Mouse (Mus musculus) c-Kit-positive CD71-negative TER-119-negative erythroid progenitor cells, embryonic 14.5 days (primary cell): ENCODE measurements around the gene Rbfox3.

Experiments used
- DNase-seq: peaks from one replicate; pipeline ENCODE4 v3.0.0-alpha.2; 2013; ENCODE audit warnings: low read depth

Rbfox3 gene

DNA sequence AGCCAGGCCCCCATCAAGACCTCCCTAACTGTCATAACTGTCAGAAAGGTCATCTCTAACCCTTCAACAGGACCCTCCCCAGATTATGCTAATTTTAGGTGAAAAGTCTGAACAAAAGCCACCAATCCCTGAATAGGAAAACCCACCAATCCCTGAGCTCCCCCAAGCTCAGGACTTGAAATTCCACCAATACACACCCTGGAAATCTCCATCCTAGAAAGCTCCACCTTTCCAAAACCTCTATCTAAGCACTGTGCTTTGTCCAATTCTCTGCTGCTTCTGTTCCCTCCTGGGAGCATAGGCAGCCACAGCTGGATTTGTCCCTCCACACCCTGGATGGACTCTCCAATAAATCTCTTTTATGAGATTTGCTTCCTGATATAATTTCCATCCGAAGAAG lies 438.2 kb downstream of the Rbfox3 start:
- no peak for DNase-seq

DNA sequence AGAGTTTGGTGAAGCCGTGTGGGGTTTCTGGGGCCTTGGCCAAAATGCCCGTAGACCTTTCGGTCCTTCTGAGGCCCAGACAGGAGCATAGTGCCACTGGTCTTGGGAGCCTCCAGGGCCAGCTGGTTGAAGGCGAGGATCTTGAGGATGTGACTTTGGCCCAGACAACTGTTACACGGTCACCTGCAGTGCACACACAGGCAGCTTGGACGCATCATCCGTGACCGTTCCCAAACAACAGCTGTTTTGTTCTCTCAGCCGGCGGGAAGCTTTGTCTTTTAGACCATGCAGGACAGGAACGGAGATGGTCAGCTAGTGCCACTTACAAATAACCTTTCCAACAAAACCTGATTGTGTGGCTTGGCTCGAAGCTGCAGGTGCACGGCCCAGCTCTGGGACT lies 439.7 kb downstream of the Rbfox3 start:
- no peak for DNase-seq

DNA sequence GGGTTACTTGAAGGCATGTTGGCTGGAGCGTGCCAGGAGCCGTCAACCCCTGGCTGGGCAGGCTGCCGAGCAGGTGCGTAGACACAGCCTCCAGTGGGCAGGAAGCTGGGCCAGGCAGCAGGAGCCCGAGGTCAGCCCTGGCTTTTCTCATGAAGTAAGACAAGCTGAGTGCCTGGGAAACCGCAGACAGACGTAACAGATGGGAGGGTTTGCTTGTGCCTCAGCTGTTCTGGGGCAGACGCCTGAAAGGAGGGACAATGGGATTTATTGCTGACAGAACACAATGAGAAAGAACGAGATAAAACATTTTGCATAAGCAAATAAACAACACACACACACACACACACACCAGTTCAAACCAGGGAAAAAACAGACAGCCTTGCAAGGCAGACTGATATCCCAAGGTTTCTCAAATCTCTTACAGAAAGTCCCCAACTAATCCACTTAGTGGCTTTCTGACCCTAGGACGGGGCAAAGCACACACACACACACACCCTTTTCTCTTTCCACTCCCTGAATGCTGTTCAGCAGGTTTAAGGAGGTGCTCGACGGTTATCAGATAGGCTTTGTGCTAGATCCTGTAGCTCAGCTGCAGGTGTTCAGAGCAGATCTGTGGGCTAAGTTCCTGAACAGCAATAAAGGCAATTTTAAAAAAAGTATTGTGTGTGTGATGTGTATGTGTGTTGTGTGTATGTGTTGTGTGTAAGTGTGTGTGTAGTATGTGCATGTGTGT lies 441.0 kb downstream of the Rbfox3 start:
- peak; percentile 57 for DNase-seq

DNA sequence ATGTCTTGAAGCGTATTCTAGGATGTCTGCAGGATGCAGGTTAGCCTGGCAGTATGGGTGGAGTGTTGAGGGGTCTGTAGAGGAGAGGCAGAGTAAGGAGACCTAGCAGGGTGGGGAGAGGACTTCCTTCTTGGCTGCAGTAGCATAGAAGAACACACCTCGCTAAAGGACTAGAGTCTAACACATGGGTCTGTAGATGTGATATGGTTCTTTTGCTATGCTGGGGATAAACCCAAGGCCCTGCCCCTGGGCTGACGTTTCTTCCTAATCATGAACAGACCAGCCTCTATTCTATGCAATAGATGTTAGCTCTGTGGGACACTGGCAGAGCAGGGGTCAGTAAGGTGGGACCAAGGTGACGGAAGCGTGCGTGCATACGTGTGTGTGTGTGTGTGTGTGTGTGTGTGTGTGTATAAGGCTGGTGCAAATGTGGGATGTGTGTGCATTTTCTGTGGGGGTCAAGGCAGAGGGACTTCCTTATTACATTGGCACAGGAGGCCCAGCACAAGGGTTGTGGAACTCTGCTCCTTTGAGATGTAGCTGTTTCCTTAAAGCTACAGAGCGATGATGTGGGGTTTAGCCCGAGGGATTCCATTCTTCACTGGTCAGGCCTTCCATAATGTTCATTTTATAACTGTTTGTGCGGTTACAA lies 441.8 kb downstream of the Rbfox3 start:
- DNase-seq = no peak

DNA sequence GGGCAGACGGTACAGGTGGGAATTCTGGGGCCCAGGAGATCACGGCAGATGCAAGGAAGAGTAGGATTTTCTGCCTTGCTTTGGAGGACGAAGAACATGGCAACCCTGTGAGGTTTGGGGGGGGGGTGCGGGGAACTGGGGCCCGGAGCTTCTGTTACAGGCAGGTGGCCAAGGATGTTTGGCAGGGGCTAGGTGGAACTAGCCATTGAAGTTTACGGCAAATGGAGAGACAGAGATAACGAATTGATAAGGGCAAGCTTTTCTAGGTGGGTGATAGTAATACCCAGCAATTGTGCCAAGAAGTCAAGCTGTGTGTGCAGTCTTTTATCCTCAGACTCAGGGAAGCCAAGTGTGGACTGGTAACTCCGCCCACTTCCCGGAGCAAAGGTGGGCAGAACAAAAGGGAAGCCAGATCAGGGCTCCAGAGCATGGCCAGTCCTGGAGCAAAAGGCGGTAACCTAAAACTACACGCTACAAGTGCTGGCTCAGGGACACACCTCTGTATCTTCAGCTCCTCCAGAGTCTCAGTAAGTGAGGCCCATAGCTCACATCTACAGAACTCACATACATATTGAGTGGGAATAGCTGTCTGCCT lies 443.9 kb downstream of the Rbfox3 start:
- DNase-seq = no peak

DNA sequence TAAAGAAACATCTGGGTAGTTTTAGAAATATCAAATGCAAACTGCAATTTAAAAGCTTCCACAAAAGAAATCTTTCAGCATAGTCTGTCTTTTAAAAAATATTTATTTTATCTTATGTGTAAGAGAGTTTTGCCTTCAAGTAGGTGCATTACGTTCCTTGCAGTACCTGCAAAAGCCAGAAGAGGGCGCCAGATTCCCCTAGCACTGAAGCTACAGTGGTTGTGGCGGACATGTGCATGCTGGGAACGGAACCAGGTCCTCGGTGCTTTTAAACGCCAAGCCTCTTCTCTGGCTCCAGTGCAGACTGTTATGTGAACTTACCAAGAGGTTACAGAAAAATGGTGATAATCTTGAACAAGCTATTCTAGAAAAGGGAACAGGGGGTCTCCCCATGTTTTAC lies 451.1 kb downstream of the Rbfox3 start:
- DNase-seq = no peak

DNA sequence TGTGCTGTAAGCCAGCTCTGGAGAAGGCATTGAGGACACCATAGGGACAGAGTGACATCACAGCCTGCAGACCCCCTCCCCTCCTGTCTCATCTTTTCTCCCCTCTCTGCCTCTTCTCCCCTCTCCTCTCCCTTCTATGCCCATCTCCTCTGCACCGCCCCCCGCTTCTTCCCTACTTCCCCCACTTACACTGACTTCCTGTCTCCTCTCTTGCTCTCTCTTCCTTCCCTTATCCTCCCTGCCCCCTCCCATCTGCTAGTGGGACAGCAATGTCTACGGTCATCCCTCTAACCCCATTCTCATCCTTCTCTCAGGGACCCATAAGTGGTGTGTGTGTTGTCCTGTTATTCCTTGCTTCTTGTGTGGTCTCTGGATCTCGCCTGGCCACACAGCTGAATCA lies 451.9 kb downstream of the Rbfox3 start:
- DNase-seq = no peak

DNA sequence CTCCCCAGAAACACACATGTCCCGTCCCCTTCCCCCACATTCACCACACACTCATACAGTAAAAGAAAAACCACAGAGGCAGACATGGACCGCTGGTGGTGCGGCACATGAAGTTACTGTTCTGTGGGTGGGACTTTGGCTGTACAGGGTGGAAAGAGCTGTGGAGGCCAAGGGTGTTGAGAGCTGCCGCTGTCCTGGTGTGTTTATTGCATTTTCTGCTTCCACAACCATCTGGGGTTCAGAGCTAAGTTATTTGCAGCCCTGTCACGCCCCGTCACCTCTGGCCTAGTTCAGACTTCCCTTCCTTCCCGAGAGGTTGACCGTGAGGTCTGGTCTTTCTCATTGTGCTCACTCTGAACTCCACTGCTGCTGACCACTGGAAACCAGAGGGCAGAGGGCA lies 452.3 kb downstream of the Rbfox3 start:
- DNase-seq = no peak

DNA sequence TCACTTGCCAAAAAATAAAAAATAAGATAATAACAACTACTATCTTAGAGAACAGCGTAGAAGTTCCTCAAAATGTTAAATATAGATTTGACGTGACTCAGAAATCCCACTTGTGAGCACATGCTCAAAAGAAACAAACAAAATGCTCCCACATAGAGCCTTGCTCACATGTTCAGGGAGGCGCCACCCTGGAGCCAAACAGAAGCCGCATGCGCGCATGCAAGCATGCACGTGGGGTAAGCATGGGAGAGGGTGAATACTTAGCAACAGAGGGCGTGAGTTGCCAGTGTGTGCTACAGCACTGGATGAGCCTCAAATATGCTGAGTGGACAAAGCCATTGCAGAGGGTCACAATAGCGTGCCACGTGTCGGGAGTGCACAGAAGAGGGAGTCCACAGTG lies 454.5 kb downstream of the Rbfox3 start:
- no peak for DNase-seq

DNA sequence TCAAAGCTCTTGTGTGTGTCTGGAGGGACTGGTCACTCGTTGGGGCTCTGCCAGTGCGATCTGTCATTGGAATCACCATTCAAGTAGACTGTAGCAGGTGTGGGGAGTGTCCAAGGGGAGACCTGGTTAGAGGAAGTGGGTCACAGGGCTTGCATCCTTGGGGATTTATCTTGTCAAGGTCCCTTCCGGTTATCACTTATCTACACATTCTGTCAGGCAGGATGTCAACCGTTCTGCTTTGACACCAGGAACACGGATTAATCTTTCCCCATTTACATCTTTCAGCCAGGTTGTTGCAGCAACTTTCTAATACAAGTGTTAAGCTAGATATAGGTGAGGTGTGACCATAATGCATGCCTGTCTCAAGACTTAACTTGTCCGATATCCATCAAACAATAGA lies 455.6 kb downstream of the Rbfox3 start:
- DNase-seq = no peak

DNA sequence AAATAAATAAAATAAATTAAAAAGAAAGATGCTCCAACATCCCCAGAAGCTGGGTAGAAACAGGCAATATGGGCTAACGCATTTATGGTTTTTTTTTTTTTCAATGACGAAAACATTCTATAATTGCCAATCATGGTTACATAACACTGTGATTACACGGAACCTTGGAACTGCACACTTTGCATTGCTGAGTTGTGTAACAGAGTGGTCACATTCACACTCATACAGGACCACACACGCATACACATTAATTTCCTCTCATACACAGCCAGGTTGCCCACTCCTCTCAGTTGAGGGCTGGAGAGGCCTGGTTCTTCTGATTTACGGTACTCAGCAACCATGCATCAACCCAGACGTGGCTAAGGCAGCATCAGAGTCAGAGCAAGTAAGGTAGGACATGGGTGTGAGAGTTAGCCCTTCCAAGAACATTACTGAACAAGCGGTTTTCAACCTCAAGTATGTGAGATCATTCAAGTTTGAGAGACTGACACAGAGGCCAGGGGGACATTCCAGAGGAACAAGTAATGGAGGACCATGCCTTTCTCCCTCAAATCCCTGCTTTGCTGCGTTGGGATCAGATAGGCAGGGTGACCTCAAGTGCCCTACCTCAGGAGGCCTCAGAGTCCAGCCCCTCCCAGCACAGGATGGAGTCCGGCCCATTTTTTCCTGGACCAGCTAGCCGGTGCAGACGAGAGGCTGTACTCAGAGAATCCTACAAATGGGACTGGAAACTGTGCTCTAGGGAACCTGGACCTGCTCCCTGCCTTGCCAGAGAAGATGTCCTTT lies 457.3 kb downstream of the Rbfox3 start:
- DNase-seq = no peak

DNA sequence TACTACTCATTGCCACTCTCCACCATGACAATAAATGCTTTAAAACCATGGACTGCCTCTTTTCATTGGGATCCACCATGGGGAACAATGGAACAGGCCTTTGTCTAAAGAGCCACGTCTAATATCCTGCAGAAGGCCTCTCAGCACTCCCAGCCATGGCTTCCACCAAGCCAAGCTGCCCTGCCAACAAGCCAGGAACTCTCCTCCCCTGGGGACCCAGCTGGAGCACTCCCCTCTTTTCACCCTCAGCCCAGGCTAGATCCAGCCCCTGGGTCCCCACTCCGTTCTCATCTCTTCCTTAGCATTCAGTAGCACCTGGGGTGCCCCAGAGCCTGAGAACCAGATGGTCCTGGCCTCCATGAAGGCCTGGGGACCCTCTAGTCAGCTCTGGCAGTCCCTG lies 458.4 kb downstream of the Rbfox3 start:
- no peak for DNase-seq

DNA sequence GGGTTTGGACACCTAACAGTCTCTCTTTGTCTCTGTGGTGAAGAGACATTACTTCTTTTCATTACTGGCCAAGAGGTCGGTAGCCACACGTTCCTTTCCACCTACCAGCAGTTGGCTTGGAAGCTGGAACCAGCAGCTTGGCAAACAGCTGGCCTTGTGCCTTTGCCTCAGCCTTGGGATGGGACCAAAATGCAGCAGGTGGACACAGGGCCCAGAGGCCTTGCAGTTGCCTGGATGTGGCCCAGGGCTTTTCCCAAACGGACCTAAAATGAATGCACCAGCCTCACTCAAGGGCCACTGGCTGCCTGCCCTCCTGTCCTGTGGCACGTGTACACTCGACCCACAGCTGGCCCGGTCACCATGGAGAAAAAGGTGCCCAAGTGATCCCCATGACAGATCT lies 460.2 kb downstream of the Rbfox3 start:
- no peak for DNase-seq

DNA sequence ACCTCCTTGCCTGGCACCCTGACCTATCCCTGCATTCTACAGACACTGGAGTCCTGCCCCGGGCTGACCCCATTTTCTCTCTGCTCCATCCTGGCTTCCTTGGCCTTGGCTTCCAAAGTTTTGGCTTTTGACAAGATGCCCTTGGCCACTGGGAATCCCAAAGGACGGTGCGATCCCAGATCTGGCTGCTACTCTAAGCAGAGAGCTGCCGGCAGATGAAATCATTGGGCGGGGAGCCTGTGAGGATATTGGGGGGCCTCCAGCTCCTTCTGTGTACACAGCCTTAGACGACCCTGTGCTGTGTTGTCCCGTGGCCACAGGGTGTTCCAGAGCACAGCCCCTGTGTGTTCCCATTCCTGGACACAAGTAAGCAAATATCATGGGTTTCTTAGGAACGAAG lies 463.0 kb downstream of the Rbfox3 start:
- DNase-seq = no peak

DNA sequence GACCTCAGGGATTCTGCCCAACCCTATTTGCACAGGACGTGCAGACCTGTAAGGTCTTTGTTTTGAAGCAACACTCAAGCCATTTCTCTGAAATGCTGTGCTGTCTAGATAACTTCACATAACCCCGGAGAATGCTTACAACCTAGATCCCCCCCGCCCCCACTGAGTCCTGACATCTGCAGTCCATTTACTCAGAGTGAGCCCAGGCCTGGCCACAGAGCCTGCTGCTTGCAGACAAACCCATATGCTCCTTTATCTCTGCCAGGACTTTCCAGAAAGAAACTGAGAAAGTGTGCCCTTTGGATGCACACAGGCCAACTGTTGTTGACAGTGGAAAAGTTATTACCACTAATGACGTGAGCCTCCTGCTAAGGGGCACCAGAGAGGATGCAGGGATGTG lies 464.1 kb downstream of the Rbfox3 start:
- no peak for DNase-seq

DNA sequence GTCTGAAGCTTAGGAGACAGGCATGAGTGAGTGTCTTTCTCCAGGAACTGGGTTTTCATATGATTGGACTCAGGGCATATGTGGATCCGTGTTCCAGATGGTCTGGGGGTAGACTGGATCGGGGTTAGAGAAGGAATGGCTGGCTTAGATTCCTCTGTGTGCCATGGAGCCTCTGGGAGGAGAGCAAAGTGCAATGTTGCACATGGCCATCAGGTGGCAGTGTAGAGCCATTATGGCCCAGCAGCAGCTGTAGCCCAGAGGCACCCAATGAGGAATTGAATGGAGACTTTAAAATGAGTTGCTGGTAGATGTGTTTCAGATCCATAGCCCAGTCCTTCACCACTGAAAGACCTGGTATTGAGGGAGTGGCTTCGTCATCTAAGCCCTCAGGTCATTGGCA lies 465.6 kb downstream of the Rbfox3 start:
- DNase-seq = peak; percentile 64

DNA sequence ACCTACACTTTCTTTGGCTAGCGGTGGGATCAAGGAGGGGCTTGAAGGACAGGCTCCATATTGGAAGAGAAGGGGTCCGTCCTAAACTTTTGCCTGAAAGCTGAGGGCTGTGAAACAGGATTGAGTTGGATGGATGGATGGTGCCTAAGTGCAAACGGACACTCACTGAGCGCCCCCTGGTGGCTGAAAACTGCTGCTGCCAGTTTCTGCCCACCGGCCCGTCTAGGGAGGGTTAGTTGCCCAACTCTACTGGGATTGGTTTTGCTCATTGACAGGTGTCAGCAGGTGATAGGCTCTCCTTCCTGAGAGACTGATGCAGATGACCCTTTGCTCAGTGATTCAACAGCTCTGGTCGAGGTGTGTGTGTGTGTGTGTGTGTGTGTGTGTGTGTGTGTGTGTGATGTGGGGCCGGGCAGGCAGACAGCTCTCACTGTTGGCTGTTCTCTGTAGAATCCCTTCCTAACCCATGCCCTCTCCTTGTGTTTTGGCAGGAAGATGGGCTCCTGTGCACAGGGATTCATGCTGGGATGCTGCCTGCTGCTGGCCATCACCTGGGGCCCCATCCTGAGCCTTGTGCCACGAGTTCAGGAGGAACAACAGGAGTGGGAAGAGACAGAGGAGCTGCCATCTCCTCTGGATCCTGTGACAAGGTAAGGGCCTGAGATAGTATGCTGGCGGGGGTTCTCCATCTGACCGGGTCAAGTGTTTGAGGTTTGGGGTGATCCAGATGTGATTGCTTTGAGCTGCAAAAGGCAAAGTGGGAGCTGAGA lies 468.0 kb downstream of the Rbfox3 start:
- no peak for DNase-seq

DNA sequence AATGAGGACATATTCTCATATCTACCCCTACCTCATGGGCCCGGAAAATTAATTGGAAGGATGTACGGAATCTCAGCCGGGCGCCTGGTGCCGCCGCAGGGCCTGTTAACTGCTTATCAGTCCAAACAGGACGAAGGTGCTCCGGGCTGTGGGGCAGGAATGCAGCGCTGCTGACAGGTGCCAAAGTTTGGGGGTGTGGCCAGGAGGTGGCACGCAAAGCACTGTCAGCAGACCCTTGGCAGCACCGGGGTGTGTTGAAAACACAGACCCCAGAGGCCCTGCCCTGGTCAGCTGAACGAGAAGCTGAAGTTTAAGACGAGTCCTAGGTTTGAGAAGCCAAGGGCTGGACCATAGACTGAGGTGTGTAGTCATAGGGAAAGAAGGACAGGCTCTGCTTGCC lies 468.7 kb downstream of the Rbfox3 start:
- DNase-seq = no peak
